Mouse (Mus musculus) testis, adult 2 months (tissue): ENCODE measurements around the gene Kxd1. TPM values are rescaled to one million over a fixed set of nuclear protein-coding genes. Genes with fewer than 3 reads are reported as not detected.

Source experiments
- H3K27ac ChIP-seq: fragments of 200-500 bp; 2 replicates; pipeline ENCODE4 v1.5.1; 2012; ENCODE audit warnings: low read depth, low read length; ENCODE audit not compliant: control insufficient read depth, insufficient read depth
- H3K27me3 ChIP-seq: fragments of 200-500 bp; 2 replicates; pipeline ENCODE4 v1.6.1; 2012; ENCODE audit warnings: mild to moderate bottlenecking, low read length, moderate library complexity; ENCODE audit not compliant: control insufficient read depth, insufficient read depth
- H3K36me3 ChIP-seq: fragments of 200-500 bp; 2 replicates; pipeline ENCODE4 v1.6.1; 2012; ENCODE audit warnings: mild to moderate bottlenecking, low read length; ENCODE audit not compliant: control insufficient read depth, insufficient read depth
- H3K4me1 ChIP-seq: fragments of 200-500 bp; 2 replicates; pipeline ENCODE4 v1.6.1; 2012; ENCODE audit warnings: low read length; ENCODE audit not compliant: control insufficient read depth, insufficient read depth
- H3K4me3 ChIP-seq: fragments of 200-500 bp; 2 replicates; pipeline ENCODE4 v1.5.1; 2012; ENCODE audit warnings: low read depth, mild to moderate bottlenecking, low read length, moderate library complexity, mixed read lengths; ENCODE audit not compliant: control insufficient read depth
- CTCF ChIP-seq: fragments of 200-500 bp; IDR thresholded peaks from 2 replicates; pipeline ENCODE4 v1.5.1; 2012; ENCODE audit warnings: low read depth, mild to moderate bottlenecking, inconsistent platforms, low read length, moderate library complexity; ENCODE audit not compliant: control insufficient read depth, insufficient read depth, insufficient replicate concordance
- POLR2A ChIP-seq: fragments of 200-500 bp; IDR thresholded peaks from 2 replicates; pipeline ENCODE4 v1.6.1; 2012; ENCODE audit warnings: low read depth, mild to moderate bottlenecking, inconsistent platforms, low read length, moderate library complexity; ENCODE audit not compliant: control insufficient read depth
- polyA plus RNA-seq: library from polyadenylated mRNA; depleted of rRNA; stranded (reverse); fragments of >200 nt; gene quantifications from 2 replicates; pipeline ENCODE4 v1.2.3, GENCODE M21; 2012

Kxd1 gene
- polyA plus RNA-seq, 1 experiment = 77.9 TPM

GRCm38 (mm10) chr8:70490061-70490879 is 37.5 kb downstream of the Kxd1 start:
- Histone ChIP-seq H3K4me3 (peak overlapping the region; percentile 54), H3K36me3 (no peaks in the 10 kb centered on the region), H3K27ac (no peak overlapping the region), H3K4me1 (peaks cover 59% of the 10 kb centered on the region), H3K27me3 (peaks cover 3% of the 10 kb centered on the region)
- TF ChIP-seq POLR2A = no peak
- no peak for TF ChIP-seq CTCF

GRCm38 (mm10) chr8:70489576-70489975 is 38.2 kb downstream of the Kxd1 start:
- Histone ChIP-seq H3K27ac (no peak overlapping the region), H3K36me3 (no peaks in the 10 kb centered on the region), H3K4me3 (peak overlapping the region; percentile 83), H3K4me1 (peaks cover 52% of the 10 kb centered on the region), H3K27me3 (peaks cover 3% of the 10 kb centered on the region)
- no peak for TF ChIP-seq CTCF
- TF ChIP-seq POLR2A = no peak

- H3K27me3 ChIP-seq = peaks cover 3% of the 10 kb centered on the region
- no peaks in the 10 kb centered on the region for H3K36me3 ChIP-seq
- H3K27ac ChIP-seq = peak overlapping the region; percentile 14
- H3K4me3 ChIP-seq = peak overlapping the region; percentile 83
- peaks cover 51% of the 10 kb centered on the region for H3K4me1 ChIP-seq
- TF ChIP-seq POLR2A = no peak; the same call in 1 of the 2 replicates
Measured at GRCm38 (mm10) chr8:70488931-70489470, 38.8 kb downstream of the Kxd1 start.

GRCm38 (mm10) chr8:70487993-70488796 is 39.6 kb downstream of the Kxd1 start:
- peak overlapping the region; percentile 86 for H3K27ac ChIP-seq
- peaks cover 46% of the 10 kb centered on the region for H3K4me1 ChIP-seq
- peak overlapping the region; percentile 83 for H3K4me3 ChIP-seq
- H3K27me3 ChIP-seq = peaks cover 3% of the 10 kb centered on the region
- TF ChIP-seq POLR2A = no peak; the same call in 1 of the 2 replicates
- TF ChIP-seq CTCF = no peak
- H3K36me3 ChIP-seq = no peaks in the 10 kb centered on the region

- Histone ChIP-seq H3K27me3 (peaks cover 3% of the 10 kb centered on the region), H3K4me3 (peak within 1 kb of the TSS; percentile 83), H3K4me1 (peaks cover 40% of the 10 kb centered on the region), H3K36me3 (no peaks in the 10 kb centered on the region), H3K27ac (peak within 1 kb of the TSS; percentile 86)
- TF ChIP-seq POLR2A (no peak; the same call in 1 of the 2 replicates), CTCF (no peak)
Measured at GRCm38 (mm10) chr8:70486941-70487520, 40.7 kb downstream of the Kxd1 start, which contains the start of gene Tmem59l. TSS of gene Tmem59l (minus strand) at chr8:70487358.

GRCm38 (mm10) chr8:70486191-70486681 is 41.5 kb downstream of the Kxd1 start:
- Histone ChIP-seq H3K36me3 (no peaks in the 10 kb centered on the region), H3K27me3 (no peaks in the 10 kb centered on the region), H3K4me3 (no peak overlapping the region), H3K27ac (no peak overlapping the region), H3K4me1 (peaks cover 36% of the 10 kb centered on the region)
- TF ChIP-seq CTCF = no peak
- no peak for TF ChIP-seq POLR2A
